Mouse (Mus musculus) heart, postnatal 0 days (tissue): ENCODE results near the gene Litaf. TPM values are rescaled to one million over a fixed set of nuclear protein-coding genes. Genes with fewer than 3 reads are reported as not detected.

Source experiments
- ATAC-seq: fragments of 200-750 bp; cut with Nextera tagmentation; 2 replicates; pipeline ENCODE4 v1.8.0; 2017; ENCODE audit warnings: low read depth, moderate number of reproducible peaks, moderate library complexity; ENCODE audit not compliant: insufficient read depth
- DNase-seq: peaks from one replicate; pipeline ENCODE4 v3.0.0-alpha.2; 2016; ENCODE audit warnings: low spot score
- H3K27ac ChIP-seq: fragments of 300-500 bp; sonication (generic); 2 replicates; pipeline ENCODE4 v1.5.1; 2014; ENCODE audit warnings: low read depth, mild to moderate bottlenecking
- H3K27me3 ChIP-seq: fragments of 300-500 bp; sonication (generic); 2 replicates; pipeline ENCODE4 v1.6.1; 2014; ENCODE audit warnings: low read length, mixed read lengths; ENCODE audit not compliant: control insufficient read depth, insufficient read depth
- H3K36me3 ChIP-seq: fragments of 300-500 bp; sonication (generic); replicated peaks from 2 replicates; pipeline ENCODE4 v1.6.1; 2014; ENCODE audit warnings: low read length, mixed read lengths; ENCODE audit not compliant: control insufficient read depth, insufficient read depth
- H3K4me1 ChIP-seq: fragments of 300-500 bp; sonication (generic); 2 replicates; pipeline ENCODE4 v1.6.1; 2014; ENCODE audit warnings: antibody characterized with exemption; ENCODE audit not compliant: control insufficient read depth, insufficient read depth
- H3K4me2 ChIP-seq: fragments of 300-500 bp; sonication (generic); 2 replicates; pipeline ENCODE4 v1.6.1; 2014; ENCODE audit warnings: low read depth, mild to moderate bottlenecking, low read length, moderate library complexity
- H3K4me3 ChIP-seq: fragments of 300-500 bp; sonication (generic); 2 replicates; pipeline ENCODE4 v1.5.1; 2014; ENCODE audit warnings: low read depth, low read length
- H3K9ac ChIP-seq: fragments of 300-500 bp; sonication (generic); replicated peaks from 2 replicates; pipeline ENCODE4 v1.6.1; 2014; ENCODE audit warnings: low read depth, low read length, mixed read lengths
- H3K9me3 ChIP-seq: fragments of 300-500 bp; sonication (generic); replicated peaks from 2 replicates; pipeline ENCODE4 v1.6.1; 2016; ENCODE audit warnings: low read length; ENCODE audit not compliant: control insufficient read depth
- CTCF ChIP-seq: IDR thresholded peaks from 2 replicates; pipeline ENCODE4 v1.5.1; 2016; ENCODE audit warnings: antibody characterized with exemption, control low read depth, low read depth
- EP300 ChIP-seq: IDR thresholded peaks from 2 replicates; pipeline ENCODE4 v1.6.1; 2016; ENCODE audit warnings: antibody characterized with exemption, low read depth
- WGBS: fragments of 180-500 bp; shearing (Covaris S2); extraction: QIAGEN DNeasy Blood & Tissue Kit; methylation state at CpG from one replicate; pipeline ENCODE4 v1.1.7; 2014; 5-methylcytosine and 5-hydroxymethylcytosine counted together
- microRNA-seq: library from miRNA; unstranded; fragments of <30 nt; microRNA quantifications from one replicate; pipeline ENCODE4, GENCODE M21; 2016
- polyA plus RNA-seq: library from polyadenylated mRNA; unstranded; fragments of >200 nt; fragmentation: Nextera tagmentation; extraction: Ambion mirVana; gene quantifications from 2 replicates; pipeline ENCODE4 v1.2.1, GENCODE M21; 2015
- total RNA-seq: library from RNA; depleted of rRNA; stranded (reverse); fragments of >200 nt; gene quantifications from 2 replicates; pipeline ENCODE4 v1.2.3, GENCODE M21; 2014; ENCODE audit warnings: low replicate concordance; rRNA removed

Litaf gene
- total and polyA plus RNA-seq, 2 experiments from 2014 or later = 55.7 to 77.1 TPM

GRCm38 (mm10) chr16:10916271-10916670, 149.7 kb downstream of the Litaf start:
- H3K27me3 ChIP-seq = no peaks in the 10 kb centered on the region
- H3K9me3 ChIP-seq = no peaks in the 10 kb centered on the region
- H3K36me3 ChIP-seq = no peaks in the 10 kb centered on the region
- DNase-seq (no peak), ATAC-seq (no peak)
- no peak for TF ChIP-seq EP300
- TF ChIP-seq CTCF = no peak
- no peak overlapping the region for H3K9ac ChIP-seq
- H3K4me3 ChIP-seq = no peak overlapping the region
- no peak overlapping the region for H3K27ac ChIP-seq
- H3K4me2 ChIP-seq = no peak overlapping the region
- whole genome bisulfite sequencing = 84% methylated on average over 3 of the region's 3 CpGs
- H3K4me1 ChIP-seq = no peaks in the 10 kb centered on the region; the same call in 1 of the 2 replicates

DNA sequence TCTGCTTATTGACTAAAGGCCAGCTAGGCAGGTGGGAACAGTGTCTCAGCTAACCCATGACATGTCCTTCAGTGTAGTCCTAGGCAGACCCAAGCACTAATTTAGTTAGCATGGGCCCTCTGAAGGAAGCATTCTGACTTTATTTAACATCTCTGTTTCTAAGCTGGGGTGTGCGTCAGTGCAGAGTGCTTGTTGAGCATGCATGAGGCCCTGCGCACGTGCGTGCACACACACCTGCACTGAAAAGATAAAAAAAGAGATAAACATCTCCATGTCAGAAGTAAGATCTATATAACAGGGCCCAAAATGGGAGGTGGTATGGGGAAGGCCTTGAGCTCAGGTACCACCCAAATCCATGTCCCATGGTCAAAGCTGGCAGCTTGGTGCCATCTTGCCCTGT, 150.9 kb downstream of the Litaf start:
- Histone ChIP-seq H3K4me1 (no peaks in the 10 kb centered on the region; the same call in 1 of the 2 replicates), H3K4me2 (no peak overlapping the region), H3K36me3 (no peaks in the 10 kb centered on the region), H3K9ac (no peak overlapping the region), H3K4me3 (no peak overlapping the region), H3K9me3 (no peaks in the 10 kb centered on the region), H3K27ac (no peak overlapping the region), H3K27me3 (no peaks in the 10 kb centered on the region)
- no peak for TF ChIP-seq CTCF
- TF ChIP-seq EP300 = no peak
- 91% methylated on average over 4 of the region's 4 CpGs for WGBS
- DNase-seq (no peak), ATAC-seq (no peak)

GRCm38 (mm10) chr16:10911061-10911460, 154.9 kb downstream of the Litaf start:
- 73% methylated on average over 2 of the region's 2 CpGs for WGBS
- H3K27ac ChIP-seq = no peak overlapping the region
- H3K9ac ChIP-seq = no peak overlapping the region; the same call in 1 of the 2 replicates
- TF ChIP-seq EP300 (no peak), CTCF (no peak)
- H3K27me3 ChIP-seq = no peaks in the 10 kb centered on the region
- H3K36me3 ChIP-seq = no peaks in the 10 kb centered on the region
- no peaks in the 10 kb centered on the region for H3K9me3 ChIP-seq
- DNase-seq (no peak), ATAC-seq (no peak)
- no peak overlapping the region for H3K4me2 ChIP-seq
- H3K4me3 ChIP-seq = no peak overlapping the region
- no peaks in the 10 kb centered on the region for H3K4me1 ChIP-seq

DNA sequence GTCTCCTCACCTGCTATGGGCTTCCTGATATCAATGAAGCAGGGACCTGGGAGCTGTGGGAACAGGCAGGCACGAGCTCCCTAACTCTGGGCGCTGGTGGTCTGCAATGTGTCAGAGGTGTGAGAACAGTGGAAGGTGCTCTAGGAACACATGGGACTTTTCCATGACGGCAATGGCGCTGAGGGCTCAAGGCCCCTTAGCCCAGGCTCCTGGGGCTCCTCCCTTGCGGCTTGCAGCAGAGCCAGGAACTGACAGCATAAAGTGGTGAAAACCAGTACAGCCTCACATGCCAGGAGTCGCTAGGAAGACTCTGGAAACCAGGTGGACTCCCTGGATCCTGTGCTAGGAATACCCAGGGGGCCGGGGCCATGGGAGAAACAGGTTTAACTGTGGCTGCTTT, 155.4 kb downstream of the Litaf start:
- no peaks in the 10 kb centered on the region for H3K36me3 ChIP-seq
- no peak overlapping the region for H3K27ac ChIP-seq
- H3K4me2 ChIP-seq = no peak overlapping the region
- WGBS = 53% methylated on average over 7 of the region's 7 CpGs
- TF ChIP-seq CTCF = no peak
- TF ChIP-seq EP300 = no peak
- no peaks in the 10 kb centered on the region for H3K9me3 ChIP-seq
- H3K9ac ChIP-seq = no peak overlapping the region; the same call in 1 of the 2 replicates
- no peaks in the 10 kb centered on the region for H3K4me1 ChIP-seq
- ATAC-seq = no peak
- H3K4me3 ChIP-seq = no peak overlapping the region
- H3K27me3 ChIP-seq = no peaks in the 10 kb centered on the region
- no peak for DNase-seq

Small RNAs within 50 kb of the gene (microRNA-seq; reads per million reads assigned to microRNA genes)
- gene Gm26268 = not detected

Other genes with a start within 250 kb of the Litaf start
- 1.6 and 2.1 TPM in 2 replicates for gene Rmi2, start 231.1 kb downstream of the Litaf start, total RNA-seq
- 0.83 and 1.2 TPM in 2 replicates for gene Rmi2, start 231.1 kb downstream of the Litaf start, polyA plus RNA-seq
- 78.3 and 91.9 TPM in 2 replicates for gene Snn, start 5.2 kb downstream of the Litaf start, total RNA-seq
- gene Snn, start 5.2 kb downstream of the Litaf start, polyA plus RNA-seq = 32.0 and 36.6 TPM in 2 replicates
- 35.6 and 55.2 TPM in 2 replicates for gene Txndc11, start 68.5 kb upstream of the Litaf start, total RNA-seq
- gene Txndc11, start 68.5 kb upstream of the Litaf start, polyA plus RNA-seq = 20.1 and 24.3 TPM in 2 replicates
- 38.1 and 51.7 TPM in 2 replicates for gene Zc3h7a, start 110.2 kb upstream of the Litaf start, total RNA-seq
- 28.6 and 30.3 TPM in 2 replicates for gene Zc3h7a, start 110.2 kb upstream of the Litaf start, polyA plus RNA-seq
- gene Rsl1d1, start 137.2 kb upstream of the Litaf start, total RNA-seq = 54.1 and 71.0 TPM in 2 replicates
- gene Rsl1d1, start 137.2 kb upstream of the Litaf start, polyA plus RNA-seq = 99.2 and 106 TPM in 2 replicates
- 26.9 and 31.8 TPM in 2 replicates for gene Gspt1, start 188.2 kb upstream of the Litaf start, total RNA-seq
- 31.2 and 31.4 TPM in 2 replicates for gene Gspt1, start 188.2 kb upstream of the Litaf start, polyA plus RNA-seq
- not detected in 2 replicates for gene Tnfrsf17, start 247.7 kb upstream of the Litaf start, total RNA-seq
- gene Tnfrsf17, start 247.7 kb upstream of the Litaf start, polyA plus RNA-seq = 0.15 TPM in 1 of 2 replicates, not detected in the other